Mouse (Mus musculus): Measurements from ENCODE around the gene Ube2ql1. TPM values are rescaled to one million over a fixed set of nuclear protein-coding genes. Genes with fewer than 3 reads are reported as not detected.

Ube2ql1 gene
- polyA plus RNA-seq, 1 experiment from 2014 or later = 0.09 TPM

- WGBS = 34% methylated on average over 13 of the region's 13 CpGs
- no peak overlapping the region for H3K27ac ChIP-seq (ENCODE audit: low read length)
- H3K4me2 ChIP-seq (ENCODE audit: low read depth, low read length) = no peak overlapping the region
- no peaks in the 10 kb centered on the region for H3K9me3 ChIP-seq (ENCODE audit: control insufficient read depth, low read length)
- H3K4me3 ChIP-seq (ENCODE audit: low read length) = no peak overlapping the region
- no peak for ATAC-seq (ENCODE audit: low read depth)
- no peaks in the 10 kb centered on the region for H3K36me3 ChIP-seq (ENCODE audit: control insufficient read depth, insufficient read depth, low read length)
- no peak overlapping the region for H3K9ac ChIP-seq (ENCODE audit: low read length)
- H3K4me1 ChIP-seq (replicated peaks; ENCODE audit: control insufficient read depth, insufficient read depth, low read length) = no peaks in the 10 kb centered on the region
- no peaks in the 10 kb centered on the region for H3K27me3 ChIP-seq (ENCODE audit: control insufficient read depth, insufficient read depth, low read depth, low read length)
Measured at GRCm38 (mm10) chr13:69696333-69696991, 43.2 kb downstream of the Ube2ql1 start.

GRCm38 (mm10) chr13:69691074-69691473 lies 48.6 kb downstream of the Ube2ql1 start:
- Histone ChIP-seq H3K4me3 (ENCODE audit: low read length) (no peak overlapping the region), H3K4me2 (ENCODE audit: low read depth, low read length) (no peak overlapping the region), H3K27me3 (ENCODE audit: control insufficient read depth, insufficient read depth, low read depth, low read length) (no peaks in the 10 kb centered on the region), H3K27ac (ENCODE audit: low read length) (no peak overlapping the region), H3K9ac (ENCODE audit: low read length) (no peak overlapping the region), H3K4me1 (replicated peaks; ENCODE audit: control insufficient read depth, insufficient read depth, low read length) (no peaks in the 10 kb centered on the region), H3K9me3 (ENCODE audit: control insufficient read depth, low read length) (no peaks in the 10 kb centered on the region), H3K36me3 (ENCODE audit: control insufficient read depth, insufficient read depth, low read length) (no peaks in the 10 kb centered on the region)
- ATAC-seq (ENCODE audit: low read depth) = no peak
- 26% methylated on average over 7 of the region's 7 CpGs for WGBS

- Histone ChIP-seq H3K27ac (ENCODE audit: low read length) (no peak overlapping the region), H3K4me3 (ENCODE audit: low read length) (no peak overlapping the region), H3K4me2 (ENCODE audit: low read depth, low read length) (no peak overlapping the region), H3K4me1 (replicated peaks; ENCODE audit: control insufficient read depth, insufficient read depth, low read length) (no peaks in the 10 kb centered on the region), H3K9ac (ENCODE audit: low read length) (no peak overlapping the region), H3K27me3 (ENCODE audit: control insufficient read depth, insufficient read depth, low read depth, low read length) (no peaks in the 10 kb centered on the region), H3K36me3 (ENCODE audit: control insufficient read depth, insufficient read depth, low read length) (no peaks in the 10 kb centered on the region), H3K9me3 (ENCODE audit: control insufficient read depth, low read length) (no peaks in the 10 kb centered on the region)
- WGBS = 35% methylated on average over 1 of the region's 1 CpGs
- ATAC-seq (ENCODE audit: low read depth) = no peak
Measured at GRCm38 (mm10) chr13:69687023-69687422, 52.7 kb downstream of the Ube2ql1 start.

GRCm38 (mm10) chr13:69685406-69685818 lies 54.3 kb downstream of the Ube2ql1 start:
- H3K27ac ChIP-seq (ENCODE audit: low read length) = no peak overlapping the region
- WGBS = 39% methylated on average over 5 of the region's 5 CpGs
- no peaks in the 10 kb centered on the region for H3K36me3 ChIP-seq (ENCODE audit: control insufficient read depth, insufficient read depth, low read length)
- H3K9me3 ChIP-seq (ENCODE audit: control insufficient read depth, low read length) = no peaks in the 10 kb centered on the region
- H3K9ac ChIP-seq (ENCODE audit: low read length) = no peak overlapping the region
- H3K4me2 ChIP-seq (ENCODE audit: low read depth, low read length) = no peak overlapping the region
- H3K4me3 ChIP-seq (ENCODE audit: low read length) = no peak overlapping the region
- H3K27me3 ChIP-seq (ENCODE audit: control insufficient read depth, insufficient read depth, low read depth, low read length) = no peaks in the 10 kb centered on the region
- H3K4me1 ChIP-seq (replicated peaks; ENCODE audit: control insufficient read depth, insufficient read depth, low read length) = no peaks in the 10 kb centered on the region
- ATAC-seq (ENCODE audit: low read depth) = no peak

DNA sequence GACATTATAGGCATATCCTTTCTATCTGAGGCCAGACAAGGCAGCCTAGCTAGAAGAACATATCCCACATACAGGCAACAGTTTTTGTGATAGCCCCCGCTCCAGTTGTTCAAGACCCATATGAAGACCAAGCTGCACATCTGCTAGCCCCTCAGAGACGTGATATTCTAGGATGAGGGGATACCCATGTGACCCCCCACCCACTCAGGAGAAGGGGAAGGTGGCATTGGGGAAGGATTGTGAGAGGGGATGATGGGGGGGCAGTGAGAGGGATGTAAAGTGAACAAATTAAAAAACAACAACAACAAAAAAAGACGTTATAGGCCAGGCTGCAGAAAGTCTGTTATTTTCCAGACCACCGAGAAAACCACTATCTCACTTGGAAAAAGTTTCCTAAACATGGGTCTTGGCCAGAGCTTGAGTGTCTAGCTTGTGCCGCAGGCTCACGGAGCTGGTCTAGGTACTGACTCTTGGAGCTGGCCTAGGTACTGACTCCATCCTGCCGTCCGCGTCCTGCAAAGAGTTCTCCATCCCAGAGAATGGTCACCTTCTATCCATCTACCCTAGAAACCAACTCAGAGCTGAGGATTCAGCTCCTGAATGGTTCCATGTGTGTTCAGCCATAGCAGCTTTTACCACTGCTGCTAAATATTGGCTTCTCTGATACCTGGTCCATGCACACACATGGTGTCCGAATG lies 65.6 kb downstream of the Ube2ql1 start:
- Histone ChIP-seq H3K9ac (ENCODE audit: low read length) (no peak overlapping the region), H3K9me3 (ENCODE audit: control insufficient read depth, low read length) (no peaks in the 10 kb centered on the region; the same call in 1 of the 2 replicates), H3K4me1 (replicated peaks; ENCODE audit: control insufficient read depth, insufficient read depth, low read length) (no peaks in the 10 kb centered on the region), H3K4me2 (ENCODE audit: low read depth, low read length) (no peak overlapping the region), H3K27ac (ENCODE audit: low read length) (no peak overlapping the region), H3K36me3 (ENCODE audit: control insufficient read depth, insufficient read depth, low read length) (no peaks in the 10 kb centered on the region), H3K27me3 (ENCODE audit: control insufficient read depth, insufficient read depth, low read depth, low read length) (no peaks in the 10 kb centered on the region), H3K4me3 (ENCODE audit: low read length) (no peak overlapping the region)
- no peak for ATAC-seq (ENCODE audit: low read depth)
- 44% methylated on average over 10 of the region's 10 CpGs for WGBS

GRCm38 (mm10) chr13:69673197-69673920 lies 66.3 kb downstream of the Ube2ql1 start:
- H3K27me3 ChIP-seq (ENCODE audit: control insufficient read depth, insufficient read depth, low read depth, low read length) = no peaks in the 10 kb centered on the region

GRCm38 (mm10) chr13:69672565-69672964 lies 67.1 kb downstream of the Ube2ql1 start:
- WGBS = 90% methylated on average over 10 of the region's 10 CpGs
- no peak overlapping the region for H3K27ac ChIP-seq (ENCODE audit: low read length)
- H3K9me3 ChIP-seq (ENCODE audit: control insufficient read depth, low read length) = no peaks in the 10 kb centered on the region; the same call in 1 of the 2 replicates
- no peaks in the 10 kb centered on the region for H3K36me3 ChIP-seq (ENCODE audit: control insufficient read depth, insufficient read depth, low read length)
- no peaks in the 10 kb centered on the region for H3K4me1 ChIP-seq (replicated peaks; ENCODE audit: control insufficient read depth, insufficient read depth, low read length)
- H3K4me2 ChIP-seq (ENCODE audit: low read depth, low read length) = no peak overlapping the region
- H3K9ac ChIP-seq (ENCODE audit: low read length) = no peak overlapping the region
- ATAC-seq (ENCODE audit: low read depth) = no peak
- no peaks in the 10 kb centered on the region for H3K27me3 ChIP-seq (ENCODE audit: control insufficient read depth, insufficient read depth, low read depth, low read length)
- no peak overlapping the region for H3K4me3 ChIP-seq (ENCODE audit: low read length)

More at GRCm38 (mm10) chr13:69673197-69673920, 66.3 kb downstream of the Ube2ql1 start:
- no peak for ATAC-seq (ENCODE audit: low read depth)
- Histone ChIP-seq H3K4me2 (ENCODE audit: low read depth, low read length) (no peak overlapping the region), H3K36me3 (ENCODE audit: control insufficient read depth, insufficient read depth, low read length) (no peaks in the 10 kb centered on the region), H3K9ac (ENCODE audit: low read length) (no peak overlapping the region), H3K4me3 (ENCODE audit: low read length) (no peak overlapping the region), H3K9me3 (ENCODE audit: control insufficient read depth, low read length) (no peaks in the 10 kb centered on the region; the same call in 1 of the 2 replicates), H3K4me1 (replicated peaks; ENCODE audit: control insufficient read depth, insufficient read depth, low read length) (no peaks in the 10 kb centered on the region), H3K27ac (ENCODE audit: low read length) (no peak overlapping the region)
- 81% methylated on average over 5 of the region's 5 CpGs for WGBS

- no peak overlapping the region for H3K4me2 ChIP-seq (ENCODE audit: low read depth, low read length)
- H3K4me3 ChIP-seq (ENCODE audit: low read length) = no peak overlapping the region
- H3K9ac ChIP-seq (ENCODE audit: low read length) = no peak overlapping the region
- WGBS = 73% methylated on average over 5 of the region's 5 CpGs
- no peak for ATAC-seq (ENCODE audit: low read depth)
- no peaks in the 10 kb centered on the region for H3K4me1 ChIP-seq (replicated peaks; ENCODE audit: control insufficient read depth, insufficient read depth, low read length)
- no peaks in the 10 kb centered on the region for H3K27me3 ChIP-seq (ENCODE audit: control insufficient read depth, insufficient read depth, low read depth, low read length)
- no peaks in the 10 kb centered on the region; the same call in 1 of the 2 replicates for H3K9me3 ChIP-seq (ENCODE audit: control insufficient read depth, low read length)
- H3K36me3 ChIP-seq (ENCODE audit: control insufficient read depth, insufficient read depth, low read length) = no peaks in the 10 kb centered on the region
- no peak overlapping the region for H3K27ac ChIP-seq (ENCODE audit: low read length)
Measured at GRCm38 (mm10) chr13:69672121-69672520, 67.6 kb downstream of the Ube2ql1 start.

DNA sequence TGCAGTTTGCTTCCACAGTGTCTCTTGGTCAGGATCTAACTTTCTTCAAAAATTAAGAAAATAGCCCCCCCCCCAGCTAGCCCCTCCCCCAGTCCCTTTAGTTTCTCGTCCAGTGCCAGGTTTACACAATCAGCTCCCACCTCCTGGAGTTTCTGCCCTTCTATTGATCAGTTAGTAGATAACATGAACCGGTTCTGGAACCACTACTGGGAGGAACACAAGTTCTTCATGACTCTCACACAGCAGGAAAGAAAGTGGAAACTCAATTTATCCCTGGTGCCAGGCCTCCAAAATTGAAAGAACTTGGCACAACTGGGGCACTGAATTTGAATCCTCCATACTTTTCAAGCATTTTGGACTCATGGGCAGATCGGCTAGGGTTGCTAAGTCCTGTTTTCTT lies 85.2 kb downstream of the Ube2ql1 start:
- Histone ChIP-seq H3K27me3 (ENCODE audit: control insufficient read depth, insufficient read depth, low read depth, low read length) (no peaks in the 10 kb centered on the region), H3K4me2 (ENCODE audit: low read depth, low read length) (no peak overlapping the region), H3K27ac (ENCODE audit: low read length) (no peak overlapping the region), H3K4me3 (ENCODE audit: low read length) (no peak overlapping the region), H3K9me3 (ENCODE audit: control insufficient read depth, low read length) (no peaks in the 10 kb centered on the region), H3K36me3 (ENCODE audit: control insufficient read depth, insufficient read depth, low read length) (no peaks in the 10 kb centered on the region), H3K4me1 (replicated peaks; ENCODE audit: control insufficient read depth, insufficient read depth, low read length) (no peaks in the 10 kb centered on the region), H3K9ac (ENCODE audit: low read length) (no peak overlapping the region)
- ATAC-seq (ENCODE audit: low read depth) = no peak
- 52% methylated on average over 3 of the region's 3 CpGs for WGBS

All from lung, embryonic 16.5 days (tissue).